Mouse (Mus musculus) ovary, adult 18-20 months (tissue): ENCODE results near the gene Trim69.
"Not testable (repeated sequence)": the region's sequence is repeated elsewhere in the genome, so short reads cannot be mapped to it uniquely, and the experiment has no call there.

Experiments used
- DNase-seq: peaks from one replicate; pipeline ENCODE4 v3.0.0; 2022; ENCODE audit warnings: low spot score, mixed read lengths

Gene Trim69

DNA sequence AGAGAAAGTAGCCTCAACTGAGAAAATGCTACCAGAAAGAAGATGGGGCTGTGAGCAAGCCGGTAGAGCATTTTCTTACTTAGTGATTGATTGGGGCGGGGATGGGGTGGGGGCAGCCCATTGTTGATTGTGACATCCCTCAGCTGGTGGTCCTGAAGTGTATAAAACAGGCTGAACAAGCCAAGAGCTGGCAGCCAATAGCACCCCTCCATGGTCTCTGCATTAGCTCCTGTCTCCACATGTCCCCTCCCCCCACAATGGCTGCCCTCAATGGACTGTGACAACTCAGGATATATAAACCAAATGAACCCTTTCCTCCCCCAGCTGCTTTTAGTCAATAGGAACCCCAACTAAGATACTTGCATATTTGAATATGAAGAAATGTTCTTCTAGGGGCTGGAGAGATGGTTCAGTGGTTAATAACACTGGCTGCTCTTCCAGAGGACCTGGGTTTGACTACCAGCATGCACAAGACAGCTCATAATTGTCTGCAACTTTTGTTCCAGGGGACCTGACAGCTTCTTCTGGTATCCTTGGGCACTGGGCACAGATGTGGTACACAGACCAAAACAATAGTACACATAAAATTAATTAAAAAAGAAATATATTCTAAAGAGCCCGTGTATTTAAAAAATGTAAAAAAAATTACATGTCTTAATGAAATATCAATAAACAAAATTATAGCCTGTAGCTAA, 50.2 kb downstream of the Trim69 start:
- DNase-seq: no peak

DNA sequence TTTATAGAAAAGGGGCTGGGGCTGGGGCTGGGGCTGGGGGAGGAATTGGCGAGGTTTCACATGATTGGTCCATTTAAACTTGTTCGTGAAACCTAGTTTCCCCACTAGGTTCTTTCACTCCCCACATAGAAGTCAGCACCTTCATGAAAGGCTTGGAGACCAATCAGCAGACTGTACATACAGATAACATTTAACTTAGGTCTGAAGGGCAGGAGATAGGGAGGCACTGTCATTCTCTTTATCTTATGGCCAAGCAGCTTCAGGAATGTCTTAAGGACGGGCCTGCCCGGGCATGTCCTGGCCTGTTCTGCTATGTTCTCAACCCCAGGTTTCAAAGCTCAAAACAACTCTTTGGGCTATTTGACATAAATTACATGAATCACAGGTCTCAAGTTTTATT, 56.6 kb downstream of the Trim69 start:
- not testable (repeated sequence) for DNase-seq

GRCm38 (mm10) chr2:122218234-122218633, 57.7 kb downstream of the Trim69 start:
- no peak for DNase-seq

DNA sequence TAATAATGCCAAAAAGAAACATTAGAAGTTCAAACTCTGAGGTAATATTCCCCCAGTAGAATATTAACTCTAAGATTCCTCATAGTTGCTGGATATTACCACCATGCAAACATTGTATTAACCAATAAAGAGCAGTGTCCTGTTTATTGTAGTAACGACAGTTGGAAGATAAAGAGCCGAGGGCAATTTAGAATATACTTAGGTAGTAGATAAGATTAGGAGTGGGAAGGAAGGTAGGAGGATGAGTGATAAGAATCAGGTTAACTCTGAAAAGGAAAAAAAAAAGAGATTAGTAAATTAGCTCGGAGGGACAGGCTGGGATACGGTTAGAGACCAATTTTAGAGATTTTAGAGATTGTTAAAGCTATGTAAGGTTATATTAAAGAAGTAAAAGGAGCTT, 60.9 kb downstream of the Trim69 start:
- DNase-seq: no peak

- DNase-seq: no peak
These were observed 61.3 kb downstream of the Trim69 start for GRCm38 (mm10) chr2:122221798-122222197.

DNA sequence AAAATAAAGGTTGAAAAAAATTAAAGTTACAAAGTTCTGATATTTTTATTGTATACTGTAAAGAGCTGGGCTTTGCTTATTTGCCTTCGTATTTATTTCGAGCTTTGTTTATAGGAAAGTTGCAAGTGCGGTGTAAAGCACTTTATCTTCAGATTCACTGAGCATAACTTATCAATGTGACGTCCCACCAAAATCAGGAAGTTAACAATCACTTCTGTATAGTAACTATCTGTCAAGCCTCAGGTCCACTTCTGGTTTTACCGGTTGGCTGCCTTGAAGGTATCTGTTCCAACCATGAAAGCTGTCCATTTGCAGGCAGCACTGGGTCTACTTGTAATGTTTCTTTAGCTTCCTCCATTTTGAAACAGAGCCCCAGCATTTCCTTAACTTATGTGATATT, 61.8 kb downstream of the Trim69 start:
- no peak for DNase-seq

DNA sequence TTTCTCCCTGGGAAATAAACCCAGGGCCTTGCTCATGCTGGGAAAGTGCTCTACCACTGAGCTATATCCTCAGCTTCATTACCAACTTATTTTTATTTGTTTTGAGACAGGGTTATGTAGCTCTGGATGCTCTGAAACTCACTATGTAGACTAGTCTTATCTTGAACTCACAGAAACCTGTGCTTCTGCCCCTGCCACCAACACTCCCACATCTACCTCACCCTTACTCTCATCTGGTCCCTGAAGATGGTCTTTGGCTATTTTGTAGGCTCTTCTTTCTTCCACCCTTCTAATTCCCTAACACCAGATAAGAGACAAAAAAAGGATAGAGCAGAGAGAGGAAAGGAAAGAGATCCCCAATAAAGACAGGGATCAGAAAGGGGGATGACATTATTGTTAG, 63.2 kb downstream of the Trim69 start:
- DNase-seq: no peak
